Mouse (Mus musculus): ENCODE measurements around the gene Lonp2. TPM values are rescaled to one million over a fixed set of nuclear protein-coding genes. Genes with fewer than 3 reads are reported as not detected.

Gene Lonp2
- polyA plus RNA-seq, 1 experiment from 2014 or later: 103 TPM

DNA sequence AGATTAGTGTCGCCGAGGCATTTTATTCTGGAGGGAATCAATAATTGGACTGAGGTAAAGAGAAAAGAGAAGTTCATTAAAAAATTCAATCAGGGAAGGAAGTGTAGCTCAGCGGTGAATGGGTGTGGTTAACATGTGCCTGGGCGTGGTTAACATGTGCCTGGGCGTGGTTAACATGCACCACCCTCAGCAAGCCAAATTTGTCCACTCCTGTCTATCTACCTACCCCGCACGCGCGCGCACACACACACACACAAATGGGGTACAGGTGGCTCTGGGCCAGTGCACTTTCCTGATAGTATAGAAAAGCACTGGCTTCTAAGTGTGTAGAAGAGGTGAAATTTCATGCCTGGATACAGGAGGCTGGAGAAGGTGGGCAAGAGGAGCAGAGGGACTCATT lies 141.3 kb downstream of the Lonp2 start:
- Histone ChIP-seq H3K9ac (no peak overlapping the region), H3K4me1 (replicated peaks) (no peaks in the 10 kb centered on the region), H3K36me3 (no peaks in the 10 kb centered on the region), H3K27ac (replicated peaks) (no peak overlapping the region), H3K4me2 (no peak overlapping the region), H3K4me3 (no peak overlapping the region), H3K27me3 (no peaks in the 10 kb centered on the region), H3K9me3 (no peaks in the 10 kb centered on the region)
- no peak for ATAC-seq (ENCODE audit: low read depth)
- 89% methylated on average over 10 of the region's 10 CpGs for WGBS

DNA sequence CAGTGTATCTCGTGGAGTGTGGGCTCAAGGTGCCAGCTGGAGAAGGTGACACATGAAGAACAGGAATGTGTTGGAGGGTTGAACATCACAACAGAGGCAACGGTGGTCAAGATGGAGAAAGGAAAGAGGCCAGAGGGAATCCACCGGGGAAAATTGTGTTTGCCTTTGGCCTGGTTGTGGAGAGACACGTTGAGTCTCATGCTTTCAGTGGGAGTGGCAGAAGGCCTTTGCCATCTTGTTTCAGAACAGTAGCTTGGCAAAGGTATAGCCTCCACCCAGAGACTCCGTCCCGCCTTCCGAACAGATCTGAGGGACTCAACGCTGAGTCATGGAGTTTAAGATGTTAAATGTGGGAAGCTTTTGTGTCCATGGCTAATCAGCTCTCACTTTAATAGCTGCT lies 141.8 kb downstream of the Lonp2 start:
- no peaks in the 10 kb centered on the region for H3K27me3 ChIP-seq
- 87% methylated on average over 8 of the region's 8 CpGs for WGBS
- H3K4me3 ChIP-seq: no peak overlapping the region
- H3K4me2 ChIP-seq: no peak overlapping the region
- no peak overlapping the region for H3K27ac ChIP-seq (replicated peaks)
- no peaks in the 10 kb centered on the region for H3K36me3 ChIP-seq
- no peak for ATAC-seq (ENCODE audit: low read depth)
- no peak overlapping the region for H3K9ac ChIP-seq
- no peaks in the 10 kb centered on the region for H3K9me3 ChIP-seq
- H3K4me1 ChIP-seq (replicated peaks): no peaks in the 10 kb centered on the region

DNA sequence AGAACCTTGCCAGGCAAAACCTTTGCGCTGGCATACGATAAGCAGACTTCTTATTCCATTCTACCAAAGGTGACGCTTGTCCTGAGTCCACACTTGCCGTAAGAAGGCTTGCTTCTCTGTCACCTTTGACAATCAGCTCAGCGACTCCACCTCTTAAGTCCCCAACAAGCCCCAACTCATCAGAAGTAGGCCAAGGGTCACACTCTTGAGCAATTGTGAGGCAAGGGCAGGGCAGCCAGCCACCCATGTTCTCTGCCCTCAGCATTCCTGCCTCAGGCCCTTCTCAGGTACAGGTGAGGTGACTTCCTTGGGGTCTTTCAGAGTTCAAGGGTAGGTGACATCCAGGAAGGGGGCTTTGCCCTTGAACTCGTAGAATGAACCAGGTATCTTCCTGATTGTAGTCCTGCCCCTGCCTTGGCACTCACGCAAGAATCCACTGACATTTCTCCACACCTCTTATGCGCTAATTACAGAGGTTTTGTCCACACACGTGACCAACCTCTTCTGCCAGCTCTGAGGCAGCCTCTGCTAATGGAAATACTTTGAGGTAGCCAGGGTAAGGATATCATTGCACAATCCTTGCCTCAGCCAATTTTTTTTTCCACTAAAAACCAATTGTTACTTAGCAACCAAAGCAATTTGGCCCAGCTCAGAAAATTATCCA lies 142.8 kb downstream of the Lonp2 start:
- no peak overlapping the region for H3K27ac ChIP-seq (replicated peaks)
- WGBS: 88% methylated on average over 9 of the region's 9 CpGs
- H3K4me3 ChIP-seq: no peak overlapping the region
- no peak overlapping the region for H3K9ac ChIP-seq
- H3K4me1 ChIP-seq (replicated peaks): no peaks in the 10 kb centered on the region
- ATAC-seq (ENCODE audit: low read depth): no peak
- H3K4me2 ChIP-seq: no peak overlapping the region
- no peaks in the 10 kb centered on the region for H3K9me3 ChIP-seq
- no peaks in the 10 kb centered on the region for H3K27me3 ChIP-seq
- H3K36me3 ChIP-seq: no peaks in the 10 kb centered on the region

DNA sequence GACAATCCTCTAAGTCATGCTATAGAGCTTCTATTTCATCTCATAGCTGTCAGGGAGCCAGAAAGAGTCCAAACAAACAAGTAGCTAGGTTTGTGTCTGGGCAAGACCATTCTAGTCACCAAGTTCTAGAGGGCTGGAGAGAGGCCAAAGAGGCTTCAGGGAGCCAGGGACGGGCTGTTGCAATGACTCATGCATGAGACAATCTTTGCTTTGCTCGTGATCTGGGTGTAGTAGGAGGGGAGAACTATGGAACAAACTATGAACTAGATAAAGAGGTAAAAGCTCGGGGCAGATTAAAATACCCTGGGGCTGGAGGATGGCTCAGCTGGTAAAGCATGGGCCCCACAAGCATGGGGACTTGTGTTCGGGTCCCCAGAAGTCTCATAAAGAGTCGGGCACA lies 144.7 kb downstream of the Lonp2 start:
- H3K4me3 ChIP-seq: no peak overlapping the region
- no peak for ATAC-seq (ENCODE audit: low read depth)
- no peaks in the 10 kb centered on the region for H3K4me1 ChIP-seq (replicated peaks)
- no peak overlapping the region for H3K27ac ChIP-seq (replicated peaks)
- no peak overlapping the region for H3K9ac ChIP-seq
- WGBS: 77% methylated on average over 5 of the region's 5 CpGs
- H3K36me3 ChIP-seq: no peaks in the 10 kb centered on the region
- H3K4me2 ChIP-seq: no peak overlapping the region
- no peaks in the 10 kb centered on the region for H3K27me3 ChIP-seq
- H3K9me3 ChIP-seq: no peaks in the 10 kb centered on the region

DNA sequence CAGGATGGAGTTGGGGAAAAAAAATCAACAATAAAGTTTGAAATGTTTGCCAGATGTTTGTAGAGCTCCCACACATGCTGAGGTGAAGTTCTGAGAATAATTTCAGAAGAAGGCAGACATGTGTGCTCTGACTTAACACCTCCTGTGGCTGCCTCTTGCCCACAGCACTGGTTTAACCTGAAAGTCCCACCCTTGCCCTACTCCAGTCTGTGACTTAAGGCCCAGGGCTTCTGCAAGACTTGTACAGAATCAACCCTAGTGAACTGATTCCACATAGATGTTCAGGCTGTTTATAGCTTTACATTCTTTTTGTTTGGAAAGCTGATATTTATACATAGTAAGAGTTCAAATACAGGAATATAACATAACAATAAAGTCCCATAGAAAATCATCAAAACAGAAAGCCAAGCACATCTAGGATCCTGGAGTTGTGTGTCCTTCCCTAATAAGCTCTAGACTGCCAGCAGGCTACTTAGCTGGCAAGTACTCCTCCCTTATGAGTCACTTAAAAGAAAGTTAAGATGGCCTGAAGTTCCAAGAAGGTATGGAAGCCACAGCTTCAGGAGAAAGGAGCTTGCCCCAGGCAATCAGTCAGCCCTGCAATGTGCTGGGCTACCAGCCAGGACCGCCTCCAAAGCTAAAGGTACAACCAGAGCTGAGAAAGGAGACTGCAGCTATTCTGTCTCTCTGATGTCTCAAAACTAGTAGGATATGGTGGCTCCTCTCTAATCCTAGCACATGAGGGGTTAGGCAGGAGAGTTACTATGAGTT lies 146.3 kb downstream of the Lonp2 start:
- Histone ChIP-seq H3K4me2 (no peak overlapping the region), H3K9me3 (no peaks in the 10 kb centered on the region), H3K9ac (no peak overlapping the region), H3K36me3 (no peaks in the 10 kb centered on the region), H3K4me3 (no peak overlapping the region), H3K4me1 (replicated peaks) (no peaks in the 10 kb centered on the region), H3K27me3 (no peaks in the 10 kb centered on the region), H3K27ac (replicated peaks) (no peak overlapping the region)
- 79% methylated on average over 1 of the region's 1 CpGs for WGBS
- ATAC-seq (ENCODE audit: low read depth): no peak

Small RNAs within 50 kb of the gene (microRNA-seq; reads per million reads assigned to microRNA genes)
- gene Gm44348: not detected

Other genes starting within 250 kb of the Lonp2 start
- gene Abcc12, start 43.4 kb upstream of the Lonp2 start, polyA plus RNA-seq (2015; fragmentation: Nextera tagmentation; extraction: Ambion mirVana): 0.11 and 0.12 TPM in 2 replicates
- gene Gm10638, start 121.7 kb downstream of the Lonp2 start, polyA plus RNA-seq (2015; fragmentation: Nextera tagmentation; extraction: Ambion mirVana): 7.0 TPM in 2 replicates
- gene Siah1a, start 121.9 kb downstream of the Lonp2 start, polyA plus RNA-seq (2015; fragmentation: Nextera tagmentation; extraction: Ambion mirVana): 86.4 and 91.6 TPM in 2 replicates